Mouse (Mus musculus) cerebellum, adult 8-10 months (tissue): Measurements from ENCODE around the gene Ncbp3.
A peak's percentile ranks its signal among the peaks of the same experiment; 100 is the strongest.

Experiments
- DNase-seq: peaks from one replicate; pipeline ENCODE4 v3.0.0; 2022

Gene Ncbp3

DNA sequence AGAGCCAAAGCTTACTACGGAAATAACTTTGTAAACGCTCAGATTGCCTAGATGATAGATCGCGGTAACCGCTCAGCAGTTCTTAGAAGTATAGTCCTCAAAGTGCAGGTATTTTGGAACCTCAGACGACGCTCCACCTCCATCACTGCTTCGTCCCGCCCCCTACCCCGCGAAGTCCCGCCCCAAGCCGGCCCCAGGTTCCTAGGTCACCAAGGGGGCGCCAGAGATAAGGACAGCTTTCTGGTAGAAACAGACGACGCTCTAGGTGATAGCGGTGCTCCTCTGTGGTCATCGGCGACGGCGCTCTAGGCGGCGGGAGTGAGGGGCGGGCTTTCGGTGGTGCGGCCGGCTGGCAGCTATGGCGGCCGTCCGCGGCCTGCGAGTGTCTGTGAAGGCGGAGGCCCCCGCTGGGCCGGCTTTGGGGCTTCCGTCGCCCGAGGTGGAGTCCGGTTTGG, at the start of gene Ncbp3:
Gene Ncbp3, plus strand, starts transcription at position 242 of the 455 bp plus-strand sequence.
- peak; percentile 93 for DNase-seq

DNA sequence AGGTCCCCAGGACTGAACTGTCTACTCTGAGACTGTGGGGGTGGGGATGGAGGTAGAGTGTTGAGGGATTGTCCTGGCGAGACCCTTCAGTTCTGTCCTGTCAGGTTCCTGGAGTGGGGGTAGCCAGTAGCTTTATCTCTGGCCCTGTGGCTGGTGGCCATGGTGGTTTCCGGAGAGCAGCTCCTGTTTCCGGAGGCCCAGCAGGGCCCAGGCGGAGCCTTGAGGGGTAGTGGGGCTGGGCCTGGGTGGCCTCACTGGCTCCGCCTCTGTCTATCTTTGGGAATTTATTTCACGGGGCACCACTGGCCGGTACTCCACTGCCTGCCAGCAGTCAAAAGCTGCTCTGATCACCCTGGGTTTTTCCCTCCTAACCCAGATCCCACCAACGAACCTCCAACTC, 48.8 kb upstream of the Ncbp3 start, which contains the start of gene P2rx1:
Gene P2rx1, plus strand, starts transcription at position 333 of the 400 bp plus-strand sequence.
- DNase-seq, result no peak

DNA sequence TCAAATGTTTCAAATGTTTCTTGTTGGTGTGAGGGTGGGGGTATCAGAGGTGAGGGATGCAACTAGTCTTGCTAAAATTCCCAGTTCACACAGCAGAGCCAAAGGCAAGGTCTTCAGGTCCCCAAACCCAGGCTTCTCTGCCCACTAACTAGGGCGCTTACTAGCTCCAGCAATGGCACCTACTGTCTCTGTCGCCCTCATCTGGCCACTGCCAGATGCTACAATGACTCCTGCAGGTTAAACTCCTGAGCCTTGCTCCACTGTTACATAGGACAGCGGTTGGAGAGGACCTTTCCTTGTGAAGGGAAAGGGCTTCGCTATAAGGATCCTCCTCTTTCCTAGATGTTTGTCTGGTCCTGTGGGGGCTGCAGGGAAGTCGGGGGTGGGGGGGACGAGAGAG, 46.6 kb upstream of the Ncbp3 start:
- DNase-seq, result peak; percentile 45

DNA sequence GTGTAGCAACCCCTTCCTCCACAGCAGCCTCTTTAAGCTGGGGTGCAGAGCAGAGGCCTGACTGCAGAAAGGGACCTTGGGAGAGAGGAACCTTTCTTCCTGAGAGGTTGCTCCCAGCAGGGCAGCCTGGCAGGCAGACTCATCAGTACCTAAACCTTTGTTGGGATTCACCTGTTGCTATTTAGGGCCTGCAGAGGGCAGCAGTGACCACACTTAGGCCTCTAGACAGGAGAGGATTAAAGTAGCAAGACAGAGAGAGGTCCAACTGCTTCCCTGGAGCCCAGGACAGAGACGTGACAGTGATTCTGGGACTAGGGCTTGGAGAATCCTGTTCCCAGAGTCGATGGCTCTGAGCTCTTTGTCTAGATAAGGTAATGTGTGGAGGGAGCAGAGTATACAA, 41.2 kb upstream of the Ncbp3 start:
- DNase-seq, result peak; percentile 63

DNA sequence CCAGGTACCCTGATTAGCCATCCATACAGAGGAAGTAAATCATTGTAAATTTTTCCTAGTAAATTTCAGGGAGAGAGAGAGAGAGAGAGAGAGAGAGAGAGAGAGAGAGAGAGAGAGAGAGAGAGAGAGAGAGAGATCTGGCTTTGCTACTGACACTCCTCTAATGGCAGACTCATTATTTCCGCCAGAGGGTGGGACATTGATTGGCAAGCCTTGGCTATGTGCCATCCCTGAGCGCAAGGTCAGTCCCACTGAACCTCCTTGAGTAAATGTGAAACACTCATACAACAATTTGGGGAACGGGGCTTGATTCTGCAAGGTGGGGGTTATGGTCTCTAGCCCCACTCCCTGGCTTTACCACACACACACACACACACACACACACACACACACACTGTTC, 40.5 kb upstream of the Ncbp3 start:
- no peak for DNase-seq

DNA sequence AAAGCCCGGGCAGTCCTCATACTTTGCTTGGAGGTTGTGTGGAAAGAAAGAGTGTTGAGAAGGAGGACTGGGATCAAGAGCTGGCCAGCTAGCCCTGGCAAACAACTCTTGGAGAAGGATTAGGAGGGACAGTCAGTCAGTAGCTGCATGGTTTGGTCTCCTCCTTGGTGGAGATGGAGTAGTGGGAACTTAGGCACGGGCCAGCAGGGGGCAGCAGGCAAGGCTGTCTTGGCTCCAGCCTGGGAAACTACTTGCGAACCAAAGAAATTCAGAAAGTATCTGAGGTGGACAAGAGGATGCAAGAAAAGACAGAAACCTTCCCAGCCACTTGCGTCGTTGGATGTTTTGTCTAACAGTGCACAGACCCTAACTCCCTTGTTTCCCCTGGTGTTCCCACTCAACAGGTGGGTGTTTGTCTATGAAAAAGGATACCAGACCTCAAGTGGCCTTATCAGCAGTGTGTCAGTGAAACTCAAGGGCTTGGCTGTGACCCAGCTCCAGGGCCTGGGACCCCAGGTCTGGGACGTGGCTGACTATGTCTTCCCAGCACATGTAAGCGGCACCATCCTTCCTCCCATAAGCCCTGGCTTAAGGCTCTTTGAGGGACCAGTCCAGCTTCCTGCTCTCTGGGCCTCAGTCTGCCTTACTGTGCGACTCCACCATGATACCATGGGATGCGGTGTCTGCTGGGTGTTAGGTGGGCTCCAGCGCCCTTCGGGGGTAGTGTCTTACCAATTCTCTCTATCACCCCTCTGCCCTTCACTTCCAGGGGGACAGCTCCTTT, 39.7 kb upstream of the Ncbp3 start:
- DNase-seq, result peak; percentile 54

DNA sequence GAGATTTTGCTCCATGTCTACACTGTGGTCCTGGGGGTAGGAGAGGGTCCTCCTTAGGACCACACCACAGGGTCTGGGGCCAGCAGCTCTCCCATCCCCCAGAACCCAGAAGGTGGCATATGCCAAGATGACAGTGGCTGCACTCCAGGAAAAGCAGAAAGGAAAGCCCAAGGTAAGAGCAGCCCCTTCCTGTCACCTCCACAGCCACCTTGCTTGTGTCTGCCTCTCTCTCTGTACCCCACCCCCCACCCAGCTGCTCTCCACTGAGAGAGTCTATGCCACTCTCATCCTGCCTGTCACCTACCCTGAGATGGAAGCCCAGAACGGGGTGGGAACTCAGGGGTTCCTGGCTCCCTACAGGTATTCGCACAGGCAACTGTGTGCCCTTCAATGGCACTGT, 38.8 kb upstream of the Ncbp3 start:
- DNase-seq, result peak; percentile 19

DNA sequence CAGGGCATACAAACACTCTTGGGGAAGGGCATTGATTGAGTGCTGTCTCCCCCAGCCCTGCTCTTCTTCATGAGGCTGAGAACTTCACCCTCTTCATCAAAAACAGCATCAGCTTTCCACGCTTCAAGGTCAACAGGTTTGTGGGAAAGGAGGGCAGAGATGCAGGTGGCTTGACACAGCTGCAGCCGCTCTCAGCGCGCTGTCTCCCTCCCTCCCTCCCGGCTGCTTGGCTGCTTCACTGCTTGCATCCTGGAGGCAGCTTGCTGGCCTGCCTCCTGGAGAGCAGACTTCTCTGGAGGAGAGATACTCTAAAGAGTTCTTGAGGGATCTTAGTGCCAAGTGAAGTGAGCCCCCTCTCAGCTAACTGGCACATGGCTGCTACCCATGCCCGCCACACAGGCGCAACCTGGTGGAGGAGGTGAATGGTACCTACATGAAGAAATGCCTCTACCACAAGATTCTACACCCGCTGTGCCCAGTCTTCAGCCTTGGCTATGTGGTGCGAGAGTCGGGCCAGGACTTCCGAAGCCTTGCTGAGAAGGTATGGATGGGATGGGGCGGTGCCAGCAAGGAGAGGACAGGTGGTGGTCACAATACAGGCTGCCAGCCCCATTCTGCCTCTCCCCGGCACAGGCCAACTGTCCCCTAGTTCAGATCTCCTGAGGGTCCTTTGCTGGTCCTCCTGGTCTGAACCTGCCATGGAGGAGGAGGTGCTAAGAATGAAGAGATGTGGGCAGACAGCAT, 37.9 kb upstream of the Ncbp3 start:
- DNase-seq, result peak; percentile 77

DNA sequence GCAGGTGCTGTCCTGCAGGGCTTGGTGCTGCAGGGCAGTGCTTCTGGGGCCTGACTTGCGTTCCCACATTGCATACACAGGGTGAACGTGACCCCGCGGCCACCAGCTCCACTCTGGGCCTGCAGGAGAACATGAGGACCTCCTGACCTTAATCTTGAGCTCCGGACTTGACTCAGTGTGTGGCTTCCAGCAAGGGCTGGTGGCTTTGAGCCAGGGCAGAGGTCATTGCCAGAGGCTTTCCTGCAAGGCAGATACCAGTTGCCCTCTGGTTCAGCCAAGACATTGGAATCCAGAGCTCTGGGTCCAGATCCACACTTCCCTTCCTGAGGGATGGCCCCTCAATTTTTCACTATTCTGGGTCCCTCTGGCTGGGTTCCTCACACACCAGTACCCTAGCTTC, 33.6 kb upstream of the Ncbp3 start:
- DNase-seq, result no peak

DNA sequence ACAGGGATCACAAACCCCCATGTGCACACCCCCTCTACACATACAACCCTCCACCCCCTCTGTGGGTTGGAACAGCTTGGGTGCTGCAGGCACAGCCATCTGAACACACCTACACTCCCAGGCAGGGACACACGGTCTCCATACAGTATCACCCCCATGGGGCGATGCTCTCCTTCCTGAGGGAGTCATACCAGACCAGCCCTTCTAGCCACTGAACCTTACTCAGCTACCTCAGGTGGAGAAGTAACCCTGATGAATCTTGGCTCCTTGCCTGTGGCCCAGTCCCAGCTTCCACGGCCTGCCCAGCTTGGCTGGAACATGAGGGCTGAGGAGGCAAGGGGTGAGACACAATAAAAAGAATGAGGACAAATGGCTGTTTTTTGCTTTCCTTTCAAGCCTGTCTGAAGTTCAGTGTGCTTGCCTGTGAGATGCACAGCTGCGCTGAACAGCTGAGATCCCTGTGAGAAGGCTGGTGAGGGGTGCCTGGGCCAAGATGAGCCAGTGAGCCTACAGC, 32.7 kb upstream of the Ncbp3 start:
- DNase-seq, result peak; percentile 78

DNA sequence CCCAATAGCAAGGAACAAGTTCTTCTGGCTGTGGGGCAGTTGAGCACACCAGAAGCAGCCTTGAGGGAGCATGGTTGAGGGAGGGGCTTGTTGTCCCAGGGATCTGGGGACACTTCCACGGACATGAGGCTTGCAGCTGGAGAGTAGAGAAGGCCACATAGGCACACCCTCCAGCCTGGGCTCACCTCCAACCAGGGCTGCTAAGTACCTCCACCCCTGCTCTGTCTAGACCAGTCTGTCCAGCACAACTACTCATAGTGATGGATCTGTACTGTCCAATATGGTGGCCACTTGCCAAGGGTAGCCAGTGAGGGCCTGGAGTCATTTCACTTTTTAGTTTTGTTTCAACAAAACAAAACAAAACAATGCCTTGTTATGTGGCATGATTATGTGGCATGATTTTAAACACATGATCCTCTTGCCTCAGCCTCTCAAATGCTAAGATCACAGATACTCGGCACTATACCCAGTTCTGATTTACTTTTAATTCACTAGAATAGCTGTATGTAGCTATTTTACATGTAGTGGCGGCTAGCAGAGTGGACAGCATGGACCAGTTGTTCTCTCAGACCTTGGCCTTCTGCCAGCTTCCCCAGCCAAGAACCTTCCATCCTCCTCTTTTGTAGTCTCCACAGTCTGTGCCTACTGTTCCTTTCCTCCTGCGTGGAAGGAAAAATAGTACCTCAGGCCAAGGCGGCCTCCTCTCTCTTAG, 32.0 kb upstream of the Ncbp3 start:
- peak; percentile 75 for DNase-seq

DNA sequence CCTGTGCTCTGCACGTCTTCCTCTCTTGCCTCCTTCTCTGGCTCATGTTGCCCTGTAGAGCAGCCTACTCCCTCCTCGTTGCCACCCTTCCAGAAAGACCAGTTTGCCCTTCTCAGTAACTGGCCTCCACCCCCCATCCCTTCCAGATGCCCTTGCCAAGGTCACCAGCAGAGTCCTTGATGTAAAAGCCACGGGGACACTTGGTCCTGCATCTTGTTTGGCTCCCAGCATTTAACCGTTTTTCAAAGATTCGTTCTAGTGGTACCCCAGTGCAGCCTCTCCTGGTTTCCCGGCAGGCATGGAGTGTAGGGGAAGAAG, 31.5 kb upstream of the Ncbp3 start:
- no peak for DNase-seq

DNA sequence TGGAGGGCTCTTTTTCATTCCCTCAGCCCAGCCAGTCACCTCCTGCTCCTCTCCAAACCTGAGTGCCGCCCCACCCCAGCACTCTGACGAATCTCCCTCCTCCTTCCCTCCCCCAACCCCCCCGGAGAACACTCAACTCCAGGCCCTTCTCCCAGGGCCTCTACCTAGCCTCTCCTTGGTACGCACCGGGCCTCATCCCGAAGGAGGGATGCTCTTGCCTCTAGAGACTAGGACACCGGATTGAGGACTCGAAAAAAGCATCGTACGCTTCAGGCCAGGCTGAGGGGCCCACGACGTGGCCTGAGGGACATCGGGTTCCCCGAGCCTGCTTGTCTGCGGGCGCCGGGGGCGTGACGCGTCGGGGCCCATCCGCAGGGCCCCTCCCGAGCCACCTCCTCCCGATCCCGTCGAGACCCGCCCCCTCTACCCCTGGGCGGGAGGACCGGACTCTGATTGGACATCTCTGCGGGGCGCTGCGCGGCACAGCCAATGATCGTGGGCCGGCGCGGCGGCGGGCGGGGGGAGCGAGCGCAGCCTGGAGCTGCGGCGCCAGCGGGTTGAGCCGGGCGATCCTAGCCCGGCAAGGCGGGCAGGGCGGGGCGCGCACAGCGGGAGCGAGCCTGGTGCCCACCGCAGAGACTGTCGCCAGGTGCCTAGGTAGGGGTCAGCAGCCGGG, 29.0 kb upstream of the Ncbp3 start, which contains the start of gene Camkk1:
Gene Camkk1, plus strand, starts transcription at position 538 of the 676 bp plus-strand sequence.
- DNase-seq, result peak; percentile 96

DNA sequence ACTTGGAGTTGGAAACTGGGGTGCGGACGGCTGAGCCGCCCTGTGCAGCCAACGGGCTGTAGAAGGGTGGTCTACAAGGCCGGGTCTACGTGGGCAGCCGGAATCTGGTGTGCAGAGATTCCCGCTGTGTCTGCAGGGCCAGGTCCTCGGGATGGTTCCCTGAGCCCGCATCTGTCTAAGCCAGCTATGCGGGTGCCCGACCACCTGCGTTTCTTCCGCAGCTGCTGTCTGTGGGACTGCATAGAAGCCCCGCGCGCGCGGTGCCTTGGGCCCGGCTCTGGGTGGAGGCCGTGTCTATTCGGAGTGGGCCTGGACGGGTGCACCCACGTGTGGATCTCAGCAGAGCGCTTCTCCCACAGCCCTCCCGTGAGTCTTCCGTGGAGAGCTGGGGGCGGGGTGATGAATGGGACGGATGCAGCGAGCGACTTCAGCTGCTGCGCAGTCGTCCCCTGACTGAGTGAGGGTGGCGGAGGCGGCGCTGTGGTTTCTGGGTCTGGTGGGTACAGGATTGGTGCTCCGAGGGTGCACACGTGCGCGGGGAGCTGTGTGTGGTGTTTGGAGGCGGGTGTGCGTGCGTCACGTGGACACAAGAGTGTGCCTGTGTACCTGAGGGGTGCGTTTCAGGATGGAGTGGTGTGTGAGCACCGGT, 28.3 kb upstream of the Ncbp3 start:
- peak; percentile 59 for DNase-seq

DNA sequence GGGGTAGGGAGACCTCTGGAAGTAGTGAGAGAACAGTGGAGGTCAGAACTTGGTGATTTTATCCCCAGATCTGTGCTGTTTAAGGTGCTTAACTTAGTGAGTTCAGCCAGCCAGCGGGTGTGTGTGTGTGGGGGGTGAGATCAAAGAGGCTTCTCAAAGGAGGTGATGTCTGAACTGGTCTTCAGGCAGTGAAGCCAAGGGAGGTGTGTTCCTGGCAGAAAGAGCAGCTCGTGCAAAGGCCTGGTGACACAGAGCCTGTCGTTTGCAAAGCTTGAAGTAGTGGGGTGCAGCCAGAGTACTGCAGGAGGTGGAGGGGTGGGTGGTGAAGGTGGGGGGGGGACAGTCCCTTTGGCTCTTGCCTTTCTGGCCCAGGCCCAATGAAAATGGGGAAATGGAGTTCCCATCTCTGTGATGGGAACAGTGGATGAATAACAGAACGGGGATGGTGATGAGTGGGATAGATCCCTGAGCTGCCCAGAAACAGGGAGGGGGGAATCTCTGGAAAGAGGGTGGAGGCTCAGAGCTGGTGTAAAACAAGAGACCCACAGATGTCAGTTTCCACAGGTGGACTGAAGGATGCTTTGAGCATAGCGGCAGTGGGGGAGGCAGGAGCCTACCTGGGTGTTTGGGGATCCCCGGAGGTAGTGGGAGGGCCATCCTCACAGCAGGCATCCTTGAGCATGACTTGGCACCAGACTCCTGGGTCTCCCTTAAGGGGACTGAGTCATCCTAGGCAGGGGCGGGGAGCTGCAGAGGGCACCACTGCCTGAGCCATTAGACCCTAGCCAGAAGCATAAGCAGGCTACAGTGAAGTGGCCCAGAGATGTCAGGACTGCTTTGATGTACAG, 26.4 kb upstream of the Ncbp3 start:
- no peak for DNase-seq

DNA sequence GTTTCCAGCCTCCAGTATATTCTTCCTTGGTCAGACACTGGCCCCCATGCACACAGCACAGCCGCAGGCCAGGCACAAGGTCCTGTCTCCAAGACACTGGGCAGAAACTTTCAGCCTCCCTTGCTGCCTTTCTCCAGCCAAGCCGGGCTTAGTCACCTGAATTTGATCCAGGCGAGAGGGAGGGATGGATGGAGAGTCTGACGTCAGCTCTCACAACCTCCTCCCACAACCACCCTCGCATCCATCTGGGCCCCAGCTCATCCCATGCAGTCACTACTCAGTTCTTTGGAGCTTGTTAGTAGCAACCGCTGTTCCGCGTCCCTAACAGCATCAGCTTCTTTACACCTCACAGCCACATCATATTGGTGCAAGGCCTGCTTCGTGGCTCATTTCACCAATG, 24.5 kb upstream of the Ncbp3 start:
- peak; percentile 78 for DNase-seq

DNA sequence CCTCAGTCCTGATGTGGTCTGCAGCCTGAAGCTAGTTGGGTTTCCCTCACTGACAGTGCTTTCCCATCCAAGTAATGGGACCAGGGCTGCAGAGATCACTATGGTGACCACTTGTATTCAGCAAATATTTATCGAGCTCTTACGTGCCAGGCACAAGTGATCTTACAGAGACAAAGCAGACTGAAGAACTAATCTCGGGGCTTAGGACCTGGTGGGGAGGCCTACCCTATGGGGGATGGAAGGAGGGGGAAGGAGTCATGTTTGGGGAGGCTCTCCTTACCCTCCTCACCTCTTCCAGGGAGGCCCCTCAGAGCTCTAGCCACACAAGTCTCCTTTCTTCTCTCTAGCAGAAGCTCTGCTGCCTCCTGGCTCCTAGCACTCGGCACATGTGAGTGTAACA, 23.8 kb upstream of the Ncbp3 start:
- no peak for DNase-seq

DNA sequence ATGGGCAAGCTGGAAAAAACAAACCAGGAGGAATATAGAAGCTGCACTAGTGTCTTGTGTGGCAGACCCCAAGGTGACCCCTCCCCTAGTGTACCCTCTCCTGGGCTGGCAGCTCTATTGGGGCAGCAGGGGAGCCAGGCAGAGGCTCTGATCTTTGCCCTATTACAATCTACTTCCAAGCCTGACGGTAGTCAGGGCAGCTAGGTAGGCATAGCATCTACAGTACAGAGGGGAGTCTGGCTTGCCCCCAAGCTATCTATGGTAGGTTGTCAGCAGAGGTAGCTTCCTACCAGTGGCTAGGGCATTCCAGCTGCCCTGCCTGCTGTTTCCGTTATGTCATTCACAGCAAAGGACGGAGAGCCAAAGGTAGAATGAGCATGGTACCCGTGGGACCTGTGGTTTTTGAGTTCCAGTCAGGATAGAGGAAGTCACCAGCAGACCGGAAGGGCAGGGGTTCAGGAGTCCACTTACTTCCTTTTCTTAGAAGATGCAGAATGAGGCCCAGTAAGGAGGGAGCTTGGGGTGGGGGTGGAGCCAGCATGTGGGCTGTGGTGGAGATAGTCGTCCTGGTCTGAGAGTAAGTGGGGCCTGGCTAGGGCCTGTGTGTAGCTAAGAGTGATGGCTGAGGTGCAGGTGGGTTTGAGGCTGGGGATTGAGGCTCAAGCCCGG, 23.2 kb upstream of the Ncbp3 start:
- no peak for DNase-seq

DNA sequence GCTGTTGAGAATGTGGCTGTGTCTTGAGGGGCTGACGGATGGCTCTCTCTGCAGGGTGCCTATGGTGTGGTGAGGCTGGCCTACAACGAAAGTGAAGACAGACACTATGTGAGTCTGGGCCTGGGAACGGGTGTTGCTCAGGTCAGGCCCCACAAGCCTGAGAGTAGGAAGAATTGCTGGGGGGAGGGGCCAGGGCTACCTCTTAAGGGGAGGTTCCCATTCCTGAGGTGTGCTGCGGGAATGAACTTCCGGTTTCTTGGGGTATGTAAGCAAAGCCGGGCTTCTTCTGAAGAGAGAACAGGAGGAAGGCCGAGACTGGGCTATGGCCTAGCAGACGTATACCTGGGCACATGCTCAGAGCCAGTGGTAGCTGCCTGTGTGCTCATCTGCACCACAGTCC, 20.6 kb upstream of the Ncbp3 start:
- no peak for DNase-seq

DNA sequence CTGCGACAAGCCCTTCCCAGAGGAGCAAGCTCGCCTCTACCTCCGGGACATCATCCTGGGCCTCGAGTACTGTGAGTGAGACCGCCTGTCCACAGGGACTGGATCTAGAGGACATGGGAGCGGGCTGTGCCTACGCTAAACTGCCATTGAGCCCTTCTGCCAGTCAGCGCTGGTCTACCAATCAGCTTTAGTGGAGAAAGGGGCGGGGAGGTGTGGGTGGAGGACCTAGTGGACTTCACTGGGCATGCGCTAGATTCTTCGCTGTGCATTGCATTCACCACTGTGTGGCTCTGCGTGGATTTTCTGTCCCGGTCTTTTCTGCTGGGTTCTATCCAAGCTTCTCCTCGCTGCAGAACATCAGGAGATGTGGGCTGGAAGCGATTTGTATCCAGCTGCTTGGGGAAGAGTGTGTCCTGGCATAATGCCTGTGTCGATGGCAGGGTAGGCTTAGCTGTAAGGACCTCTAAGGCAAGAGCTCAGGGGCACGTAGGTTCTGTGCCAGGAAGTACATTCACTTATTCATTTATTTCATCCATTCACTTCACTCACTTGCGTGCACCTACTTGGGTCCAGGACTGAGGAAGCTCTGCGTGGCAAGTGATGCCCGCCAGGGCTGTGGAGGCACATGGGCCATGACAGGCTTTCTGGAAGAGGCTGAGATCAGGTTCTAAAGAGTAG, 16.6 kb upstream of the Ncbp3 start:
- peak; percentile 83 for DNase-seq
